Mouse (Mus musculus) MEL (cell line): ENCODE data around the gene Smarca1.

Experiments used
- EP300 ChIP-seq, 2 experiments: IDR thresholded peaks; 2 replicates each; pipeline ENCODE4 v1.6.1; 2011; ENCODE audit warnings: improper control_type of control experiment in 2 of 2, low read length in 2 of 2, low read depth in 1 of 2, mild to moderate bottlenecking in 1 of 2
- TCF12 ChIP-seq: IDR thresholded peaks from 2 replicates; pipeline ENCODE4 v1.6.1; 2014; ENCODE audit warnings: low read depth, mild to moderate bottlenecking, inconsistent platforms, low read length, improper control_type of control experiment, moderate library complexity

GRCm38 (mm10) chrX:47882813-47883212 lies 10.0 kb downstream of the Smarca1 start:
- no peak for TF ChIP-seq TCF12
- no peak for TF ChIP-seq EP300 (IDR thresholded peaks at IDR 0.05; ENCODE audit: low read depth in 1 of 2, low read length in 2 of 2)
